Mouse (Mus musculus) heart, embryonic 11.5 days (tissue): ENCODE results near the gene Chmp6. TPM values are rescaled to one million over a fixed set of nuclear protein-coding genes. Genes with fewer than 3 reads are reported as not detected.
A peak's percentile ranks its signal among the peaks of the same experiment; 100 is the strongest.

Experiments
- ATAC-seq: fragments of 200-750 bp; cut with Nextera tagmentation; replicated peaks from 2 replicates; pipeline ENCODE4 v1.8.0; 2017; ENCODE audit warnings: moderate library complexity; ENCODE audit not compliant: insufficient number of reproducible peaks, low FRiP score, low TSS enrichment
- H3K27ac ChIP-seq: fragments of 300-500 bp; sonication (generic); 2 replicates; pipeline ENCODE4 v1.5.1; 2014; ENCODE audit warnings: mild to moderate bottlenecking, low read depth, low read length
- H3K27me3 ChIP-seq: fragments of 300-500 bp; sonication (generic); 2 replicates; pipeline ENCODE4 v1.6.1; 2014; ENCODE audit warnings: mild to moderate bottlenecking, low read length, mixed read lengths; ENCODE audit not compliant: control insufficient read depth, insufficient read depth
- H3K36me3 ChIP-seq: fragments of 300-500 bp; sonication (generic); 2 replicates; pipeline ENCODE4 v1.6.1; 2014; ENCODE audit warnings: mild to moderate bottlenecking, low read length, moderate library complexity, mixed read lengths; ENCODE audit not compliant: control insufficient read depth, insufficient read depth
- H3K4me1 ChIP-seq: fragments of 300-500 bp; sonication (generic); 2 replicates; pipeline ENCODE4 v1.6.1; 2014; ENCODE audit warnings: low read length; ENCODE audit not compliant: control insufficient read depth, insufficient read depth
- H3K4me2 ChIP-seq: fragments of 300-500 bp; sonication (generic); 2 replicates; pipeline ENCODE4 v1.6.1; 2014; ENCODE audit warnings: mild to moderate bottlenecking, moderate library complexity
- H3K4me3 ChIP-seq: fragments of 300-500 bp; sonication (generic); 2 replicates; pipeline ENCODE4 v1.5.1; 2014; ENCODE audit warnings: low read depth, low read length
- H3K9ac ChIP-seq: fragments of 300-500 bp; sonication (generic); 2 replicates; pipeline ENCODE4 v1.6.1; 2014; ENCODE audit warnings: mild to moderate bottlenecking, low read depth, low read length, moderate library complexity
- H3K9me3 ChIP-seq: fragments of 300-500 bp; sonication (generic); replicated peaks from 2 replicates; pipeline ENCODE4 v1.6.1; 2016; ENCODE audit warnings: low read length; ENCODE audit not compliant: control insufficient read depth
- WGBS: fragments of 180-500 bp; shearing (Covaris S2); extraction: QIAGEN DNeasy Blood & Tissue Kit; methylation state at CpG from one replicate; pipeline ENCODE4 v1.1.7; 2014; ENCODE audit not compliant: insufficient replicate concordance; 5-methylcytosine and 5-hydroxymethylcytosine counted together
- polyA plus RNA-seq: library from polyadenylated mRNA; unstranded; fragments of >200 nt; fragmentation: Nextera tagmentation; extraction: Ambion mirVana; gene quantifications from 2 replicates; pipeline ENCODE4 v1.2.1, GENCODE M21; 2014

Chmp6 gene
- polyA plus RNA-seq, 1 experiment from 2014 or later = 63.7 TPM

DNA sequence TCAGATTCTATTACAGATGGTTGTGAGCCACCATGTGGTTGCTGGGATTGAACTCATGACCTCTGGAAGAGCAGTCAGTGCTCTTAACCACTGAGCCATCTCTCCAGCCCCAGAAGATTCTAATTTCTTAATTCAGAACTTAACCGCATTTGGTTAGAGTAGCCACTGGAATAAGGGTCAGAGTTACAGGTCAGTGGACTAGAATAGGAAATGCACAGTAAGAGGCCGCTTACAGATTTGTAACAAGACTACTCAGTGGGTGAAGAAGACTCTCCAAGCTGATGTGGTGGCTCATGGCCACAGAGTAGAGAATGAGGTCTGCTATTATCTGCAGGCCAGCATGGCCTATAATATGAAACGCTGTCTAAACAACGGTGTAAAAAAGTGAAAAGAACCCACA lies 10.3 kb upstream of the Chmp6 start:
- no peak for ATAC-seq
- Histone ChIP-seq H3K36me3 (no peaks in the 10 kb centered on the region), H3K4me3 (no peak overlapping the region), H3K4me2 (no peak overlapping the region), H3K27ac (no peak overlapping the region), H3K4me1 (no peaks in the 10 kb centered on the region), H3K27me3 (peaks cover 14% of the 10 kb centered on the region; the same call in 1 of the 2 replicates), H3K9me3 (no peaks in the 10 kb centered on the region), H3K9ac (no peak overlapping the region)
- WGBS = 85% methylated on average over 4 of the region's 4 CpGs

DNA sequence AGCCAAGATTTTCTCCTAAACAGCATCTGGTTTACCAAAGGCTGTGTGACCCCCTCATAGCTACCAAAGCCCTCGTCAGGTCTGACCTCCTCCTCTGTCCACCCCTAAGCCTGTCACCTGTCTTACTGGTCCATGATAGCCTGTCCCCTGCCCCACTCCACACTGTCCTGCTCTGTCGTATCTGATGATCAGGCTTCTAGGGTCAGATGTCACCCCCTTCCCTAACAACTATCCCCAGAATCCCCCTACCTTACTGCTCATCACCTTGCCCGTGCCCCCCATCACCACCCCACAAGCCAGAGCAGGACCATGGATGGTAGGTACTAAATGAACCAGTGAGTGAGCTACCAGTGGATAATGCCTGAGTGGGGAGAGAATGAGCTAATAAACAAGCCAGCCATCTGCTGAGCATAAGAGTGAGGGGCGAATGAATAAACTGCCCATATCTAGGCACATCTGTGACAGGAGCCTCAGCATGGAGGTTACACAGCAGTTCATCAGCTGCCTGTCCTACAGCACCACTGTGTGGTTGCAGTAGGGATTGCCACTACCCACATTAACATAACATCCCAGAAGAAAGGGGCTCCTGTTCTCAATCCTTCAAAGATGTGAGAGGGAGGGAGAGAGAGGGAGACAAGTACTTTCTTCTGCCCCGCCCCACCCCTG lies 8.5 kb upstream of the Chmp6 start:
- Histone ChIP-seq H3K4me3 (no peak overlapping the region), H3K4me2 (no peak overlapping the region), H3K4me1 (peaks cover 6% of the 10 kb centered on the region; the same call in 1 of the 2 replicates), H3K9me3 (no peaks in the 10 kb centered on the region), H3K27me3 (peaks cover 14% of the 10 kb centered on the region; the same call in 1 of the 2 replicates), H3K9ac (no peak overlapping the region), H3K27ac (no peak overlapping the region), H3K36me3 (no peaks in the 10 kb centered on the region)
- WGBS = 31% methylated on average over 5 of the region's 5 CpGs
- no peak for ATAC-seq

DNA sequence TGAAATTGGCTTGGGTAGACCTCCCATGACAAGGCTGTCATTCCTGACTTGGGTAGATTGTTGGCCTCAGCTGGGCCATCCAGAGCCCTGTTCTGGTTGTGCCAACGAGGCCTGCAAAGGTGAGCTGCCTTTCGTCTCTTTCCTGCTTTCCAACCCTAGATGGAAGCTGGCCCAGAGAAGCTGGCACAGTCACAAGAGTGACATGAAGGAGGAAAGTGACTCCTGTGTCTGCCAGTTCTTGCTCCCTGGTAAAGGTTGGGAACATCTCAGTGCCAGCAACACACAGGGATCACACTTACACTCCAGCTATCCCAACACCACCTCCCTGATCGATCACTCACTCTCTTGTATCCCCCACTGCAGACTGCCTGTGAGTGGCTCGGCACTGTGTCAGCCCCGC lies 7.4 kb upstream of the Chmp6 start:
- peaks cover 13% of the 10 kb centered on the region for H3K4me1 ChIP-seq
- no peak overlapping the region for H3K9ac ChIP-seq
- WGBS = 80% methylated on average over 5 of the region's 5 CpGs
- no peaks in the 10 kb centered on the region for H3K9me3 ChIP-seq
- no peaks in the 10 kb centered on the region for H3K36me3 ChIP-seq
- no peak for ATAC-seq
- no peak overlapping the region for H3K27ac ChIP-seq
- no peak overlapping the region for H3K4me3 ChIP-seq
- peaks cover 14% of the 10 kb centered on the region; the same call in 1 of the 2 replicates for H3K27me3 ChIP-seq
- no peak overlapping the region for H3K4me2 ChIP-seq

DNA sequence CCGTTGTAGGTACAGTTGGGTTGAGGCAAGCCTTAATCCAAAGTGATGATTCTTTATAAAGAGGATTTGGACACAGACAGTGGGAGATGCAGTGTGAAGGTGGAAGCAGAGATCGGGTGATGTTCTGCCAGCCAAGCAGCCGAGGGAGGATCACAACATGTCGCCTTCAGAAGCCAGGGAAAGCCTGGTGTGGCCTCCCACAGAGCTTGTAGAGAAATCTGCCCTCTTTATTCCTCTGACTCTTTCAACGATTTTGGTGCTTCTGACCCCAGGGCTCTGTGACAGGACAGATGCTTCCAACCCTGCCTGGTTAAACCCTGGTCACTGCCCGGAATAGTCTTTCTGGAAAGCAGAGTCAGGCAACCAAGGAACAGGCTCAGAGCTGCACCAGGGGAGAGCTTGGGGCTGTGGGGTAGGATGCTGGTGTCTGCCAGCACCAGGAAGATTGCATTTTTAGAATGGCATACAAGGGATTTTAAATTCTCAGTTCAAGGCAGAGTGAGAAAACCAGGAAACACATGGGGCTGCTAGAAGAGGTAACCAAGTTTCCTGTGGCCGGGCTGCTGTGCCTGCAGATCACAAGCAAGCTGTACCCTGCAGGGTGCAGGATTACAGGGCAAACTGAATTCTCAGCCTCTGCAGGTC lies 6.1 kb upstream of the Chmp6 start:
- H3K27ac ChIP-seq = no peak overlapping the region
- H3K9me3 ChIP-seq = no peaks in the 10 kb centered on the region
- H3K4me2 ChIP-seq = no peak overlapping the region
- no peaks in the 10 kb centered on the region for H3K36me3 ChIP-seq
- no peak overlapping the region for H3K9ac ChIP-seq
- peaks cover 14% of the 10 kb centered on the region; the same call in 1 of the 2 replicates for H3K27me3 ChIP-seq
- ATAC-seq = no peak
- H3K4me1 ChIP-seq = peaks cover 13% of the 10 kb centered on the region
- 29% methylated on average over 7 of the region's 7 CpGs for WGBS
- no peak overlapping the region for H3K4me3 ChIP-seq

DNA sequence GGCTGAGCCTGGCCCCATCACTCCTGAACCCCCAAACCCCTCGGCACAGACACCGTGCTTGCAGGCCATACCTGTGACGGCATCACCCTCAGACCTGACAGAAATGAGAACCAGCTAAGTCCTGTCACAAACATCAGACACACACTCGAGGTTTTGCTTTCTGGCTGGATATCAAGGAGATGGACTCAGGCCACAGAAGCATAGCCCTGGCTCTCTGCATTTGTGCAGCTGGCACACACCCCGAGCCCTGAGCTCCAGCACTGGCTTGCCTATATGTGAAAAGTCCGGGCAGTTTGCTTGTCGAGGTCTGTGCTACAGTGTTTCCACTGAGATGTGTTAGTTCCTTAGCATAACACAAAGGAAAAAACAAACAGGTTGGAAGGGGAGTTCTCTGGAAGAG lies 5.5 kb upstream of the Chmp6 start:
- no peak overlapping the region for H3K4me3 ChIP-seq
- H3K4me2 ChIP-seq = no peak overlapping the region
- no peak for ATAC-seq
- no peaks in the 10 kb centered on the region for H3K9me3 ChIP-seq
- H3K4me1 ChIP-seq = peaks cover 13% of the 10 kb centered on the region
- H3K36me3 ChIP-seq = no peaks in the 10 kb centered on the region
- no peak overlapping the region for H3K9ac ChIP-seq
- H3K27ac ChIP-seq = no peak overlapping the region
- 40% methylated on average over 7 of the region's 7 CpGs for WGBS
- peaks cover 14% of the 10 kb centered on the region; the same call in 1 of the 2 replicates for H3K27me3 ChIP-seq

DNA sequence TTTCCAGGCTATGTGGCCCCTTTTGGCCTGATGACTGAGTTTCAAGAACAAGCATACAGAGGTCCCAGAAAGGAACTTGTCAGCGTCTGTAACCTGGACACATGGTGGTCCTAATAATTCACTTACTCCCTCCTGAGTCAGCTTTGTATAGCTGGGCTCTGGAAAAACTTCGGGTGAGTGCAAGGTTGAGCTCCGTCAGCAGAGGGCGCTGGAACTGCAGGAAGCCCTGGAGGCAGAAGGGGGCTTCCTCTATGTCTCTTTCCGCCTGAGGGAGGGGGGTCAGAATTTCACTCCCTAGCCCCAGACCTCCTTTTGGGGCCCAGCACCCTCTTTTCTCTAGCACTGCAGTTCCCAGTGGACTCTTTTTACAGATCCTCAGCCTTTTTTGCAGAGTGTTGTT lies 3.8 kb upstream of the Chmp6 start:
- WGBS = 5% methylated on average over 5 of the region's 5 CpGs
- Histone ChIP-seq H3K4me3 (no peak overlapping the region), H3K9ac (peak overlapping the region; percentile 59; the same call in 1 of the 2 replicates)

DNA sequence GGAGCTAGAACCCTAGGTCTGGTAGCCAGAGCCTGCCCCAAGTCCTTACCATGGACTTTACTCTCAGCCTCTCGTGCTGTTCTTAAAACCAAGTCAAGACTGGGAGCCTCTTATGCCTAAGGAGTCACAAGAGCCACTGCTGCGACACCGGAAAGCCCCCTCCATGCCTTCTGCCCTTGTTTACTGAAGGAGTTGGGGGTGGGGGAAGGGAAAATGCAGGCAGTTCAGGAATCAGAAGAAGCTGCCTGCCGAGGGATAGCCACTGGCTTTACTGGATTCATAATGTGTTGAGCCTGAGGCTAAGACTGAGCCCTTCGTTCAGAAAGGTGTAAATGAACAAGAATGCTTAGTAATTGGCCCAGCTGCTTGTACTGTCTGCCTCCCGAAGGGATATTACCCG lies 396 bp upstream of the Chmp6 start:
- H3K4me2 ChIP-seq = peak overlapping the region; percentile 89
- no peaks in the 10 kb centered on the region for H3K9me3 ChIP-seq
- no peak overlapping the region for H3K27ac ChIP-seq
- no peaks in the 10 kb centered on the region for H3K27me3 ChIP-seq
- no peak for ATAC-seq
- peak overlapping the region; percentile 98 for H3K9ac ChIP-seq
- peaks cover 44% of the 10 kb centered on the region for H3K4me1 ChIP-seq
- H3K4me3 ChIP-seq = peak overlapping the region; percentile 96
- peaks cover 9% of the 10 kb centered on the region for H3K36me3 ChIP-seq
- 7% methylated on average over 7 of the region's 7 CpGs for WGBS

More for the DNA sequence above, 3.8 kb upstream of the Chmp6 start:
- peaks cover 14% of the 10 kb centered on the region; the same call in 1 of the 2 replicates for H3K27me3 ChIP-seq
- H3K4me1 ChIP-seq = peaks cover 20% of the 10 kb centered on the region
- H3K27ac ChIP-seq = no peak overlapping the region
- ATAC-seq = no peak
- peak overlapping the region; percentile 44 for H3K4me2 ChIP-seq
- no peaks in the 10 kb centered on the region for H3K36me3 ChIP-seq
- H3K9me3 ChIP-seq = no peaks in the 10 kb centered on the region

DNA sequence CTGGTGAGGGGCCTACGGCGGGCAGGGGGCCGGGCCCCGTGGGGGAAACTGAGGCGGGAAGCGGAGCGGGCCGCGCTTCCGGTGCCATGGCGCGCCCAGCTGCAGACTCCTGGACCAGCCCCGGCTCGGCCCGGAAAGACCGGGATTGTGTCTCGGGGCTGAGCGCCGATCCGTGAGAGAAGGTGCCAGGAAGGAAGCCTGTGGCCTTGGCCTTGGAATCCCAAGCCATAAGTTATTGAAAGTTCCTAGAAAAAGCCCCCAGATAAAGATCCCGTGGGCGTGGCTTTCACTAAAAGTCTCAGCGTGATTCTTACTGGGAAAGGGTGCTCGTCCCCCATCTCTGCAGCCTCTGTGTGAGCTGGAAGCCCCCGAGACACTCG lies 684 bp downstream of the Chmp6 start:
- Histone ChIP-seq H3K9ac (peak overlapping the region; percentile 98), H3K9me3 (no peaks in the 10 kb centered on the region), H3K4me1 (peaks cover 43% of the 10 kb centered on the region), H3K4me3 (peak overlapping the region; percentile 96), H3K27me3 (no peaks in the 10 kb centered on the region), H3K27ac (peak overlapping the region; percentile 85), H3K36me3 (peaks cover 20% of the 10 kb centered on the region), H3K4me2 (peak overlapping the region; percentile 89)
- WGBS = under 1% methylated on average over 26 of the region's 26 CpGs
- ATAC-seq = no peak
